Mouse (Mus musculus) gastrocnemius, adult 2 months (tissue): Measurements from ENCODE around the gene Cyp2d9. TPM values are rescaled to one million over a fixed set of nuclear protein-coding genes. Genes with fewer than 3 reads are reported as not detected.
"Not testable (repeated sequence)": the region's sequence is repeated elsewhere in the genome, so short reads cannot be mapped to it uniquely, and the experiment has no call there.

Experiments
- DNase-seq: peaks from one replicate; pipeline ENCODE4 v3.0.0; 2022
- H3K27ac ChIP-seq: fragments of 200-600 bp; 2 replicates; pipeline ENCODE4 v1.8.1; 2022; ENCODE audit warnings: mild to moderate bottlenecking
- H3K4me3 ChIP-seq: fragments of 200-600 bp; 2 replicates; pipeline ENCODE4 v1.8.1; 2022; ENCODE audit warnings: mild to moderate bottlenecking, moderate library complexity
- CTCF ChIP-seq: fragments of 200-600 bp; IDR thresholded peaks from 2 replicates; pipeline ENCODE4 v1.8.1; 2022; ENCODE audit warnings: antibody characterized with exemption, mild to moderate bottlenecking, moderate library complexity
- intact Hi-C: fragments of 180-260 bp; cut with DNase I; formaldehyde crosslinking; loops from one replicate; pipeline ENCODE4 v1.15.1; 2025
- long read RNA-seq, 2 experiments: library from polyadenylated mRNA; stranded (forward); transcript quantifications; one replicate each; pipeline ENCODE4 v2.0.0; 2021
- total RNA-seq, 2 experiments: library from RNA; stranded (reverse); gene quantifications; 2 replicates each; pipeline ENCODE4 v1.2.3; 2021

Gene Cyp2d9
- total RNA-seq, result not detected
- long read RNA-seq, experiment 1, result 0 reads
- long read RNA-seq, experiment 2, result 0 reads

GRCm38 (mm10) chr15:82433137-82433536, at the start of gene Cyp2d9:
TSS of gene Cyp2d9 (plus strand) at chr15:82433437.
- H3K4me3 ChIP-seq, result no peak within 1 kb of the TSS
- no peak for DNase-seq
- intact Hi-C loops, result no loop called here
- TF ChIP-seq CTCF, result no peak
- H3K27ac ChIP-seq, result no peak within 1 kb of the TSS

- DNase-seq, result no peak
- no peak overlapping the region for H3K27ac ChIP-seq
- H3K4me3 ChIP-seq, result no peak overlapping the region
- TF ChIP-seq CTCF, result no peak
- intact Hi-C loops, result loop anchor here (5.0 kb wide), 1 partner anchor 408 kb away; no protein-coding TSS in a partner anchor
Measured at GRCm38 (mm10) chr15:82385729-82386128, 47.5 kb upstream of the Cyp2d9 start.

- not testable (repeated sequence) for DNase-seq, H3K4me3 ChIP-seq, H3K27ac ChIP-seq
- intact Hi-C loops, result loop anchor here (5.0 kb wide), 1 partner anchor 413 kb away; no protein-coding TSS in a partner anchor
Measured at GRCm38 (mm10) chr15:82389916-82390315, 43.3 kb upstream of the Cyp2d9 start.

- DNase-seq, H3K4me3 ChIP-seq, intact Hi-C loops, H3K27ac ChIP-seq: not testable (repeated sequence)
Measured at GRCm38 (mm10) chr15:82393922-82394321, 39.3 kb upstream of the Cyp2d9 start, which contains the start of gene Cyp2d11. TSS of gene Cyp2d11 (minus strand) at chr15:82394022.

GRCm38 (mm10) chr15:82395955-82396354, 37.3 kb upstream of the Cyp2d9 start:
- not testable (repeated sequence) for H3K27ac ChIP-seq

GRCm38 (mm10) chr15:82401516-82401915, 31.7 kb upstream of the Cyp2d9 start:
- Histone ChIP-seq H3K4me3 (no peak overlapping the region), H3K27ac (no peak overlapping the region)
- no peak for TF ChIP-seq CTCF
- intact Hi-C loops, result no loop called here
- no peak for DNase-seq

More at GRCm38 (mm10) chr15:82395955-82396354, 37.3 kb upstream of the Cyp2d9 start:
- DNase-seq, H3K4me3 ChIP-seq, intact Hi-C loops: not testable (repeated sequence)

GRCm38 (mm10) chr15:82402106-82402505, 31.1 kb upstream of the Cyp2d9 start:
- no peak overlapping the region for H3K27ac ChIP-seq
- TF ChIP-seq CTCF, result no peak
- H3K4me3 ChIP-seq, result no peak overlapping the region
- DNase-seq, result no peak
- intact Hi-C loops, result no loop called here

- intact Hi-C loops, result no loop called here
- H3K4me3 ChIP-seq, result no peak overlapping the region
- DNase-seq, result no peak
- no peak overlapping the region for H3K27ac ChIP-seq
- TF ChIP-seq CTCF, result no peak
Measured at GRCm38 (mm10) chr15:82402741-82403140, 30.5 kb upstream of the Cyp2d9 start.

GRCm38 (mm10) chr15:82403606-82404005, 29.6 kb upstream of the Cyp2d9 start:
- intact Hi-C loops, result no loop called here
- H3K4me3 ChIP-seq, result no peak overlapping the region
- no peak for TF ChIP-seq CTCF

GRCm38 (mm10) chr15:82404163-82404562, 29.1 kb upstream of the Cyp2d9 start:
- DNase-seq, result no peak
- no peak for TF ChIP-seq CTCF
- Histone ChIP-seq H3K4me3 (no peak overlapping the region), H3K27ac (no peak overlapping the region)
- intact Hi-C loops, result no loop called here

More at GRCm38 (mm10) chr15:82403606-82404005, 29.6 kb upstream of the Cyp2d9 start:
- H3K27ac ChIP-seq, result no peak overlapping the region
- no peak for DNase-seq

- Histone ChIP-seq H3K27ac (no peak within 1 kb of the TSS), H3K4me3 (no peak within 1 kb of the TSS)
- no peak for TF ChIP-seq CTCF
- intact Hi-C loops, result no loop called here
- no peak for DNase-seq
Measured at GRCm38 (mm10) chr15:82406981-82407380, 26.3 kb upstream of the Cyp2d9 start, which contains the start of gene Cyp2d10. TSS of gene Cyp2d10 (minus strand) at chr15:82407195.

GRCm38 (mm10) chr15:82407536-82407935, 25.7 kb upstream of the Cyp2d9 start:
- DNase-seq, result no peak
- H3K27ac ChIP-seq, result no peak overlapping the region
- intact Hi-C loops, result no loop called here
- H3K4me3 ChIP-seq, result no peak overlapping the region
- TF ChIP-seq CTCF, result no peak

GRCm38 (mm10) chr15:82416797-82417789, 16.1 kb upstream of the Cyp2d9 start:
- peak; percentile 93 for TF ChIP-seq CTCF
- intact Hi-C loops, result loop anchor here (2.0 to 5.0 kb wide), 3 partner anchors 62 to 150 kb away; partner anchors contain the start of genes Naga, Ndufa6, Pheta2 and Smdt1
- peak overlapping the region; percentile 82 for H3K27ac ChIP-seq
- peak; percentile 91 for DNase-seq
- H3K4me3 ChIP-seq, result peak overlapping the region; percentile 70
